Comparison of ENCODE assay signal across 12 mouse cellular contexts in genomic region chr2:173977236-173978053, GRCm38 (mm10).
DNase-seq lines count a peak whose midpoint lies in the region; ATAC-seq lines count a peak whose summit lies in the region.
"Had no signal": no experiment of that assay in that cellular context is flagged by ENCODE, and none has a peak within 500 bp of the region (broad histone marks: within the 10 kb centered on the region; RNA-seq: fewer than 3 reads in every experiment).

No protein-coding gene starts in this region.

- no peaks in the 10 kb centered on the region for H3K27me3 ChIP-seq in lung, embryonic 15.5 days
- no peaks in the 10 kb centered on the region for H3K27me3 ChIP-seq in intestine, embryonic 15.5 days (replicated peaks)
- H3K27me3 ChIP-seq in limb, embryonic 10.5 days (ENCODE audit: low read depth, poor library complexity, severe bottlenecking) = no peaks in the 10 kb centered on the region
- H3K27me3 ChIP-seq in stomach, embryonic 15.5 days (replicated peaks) = no peaks in the 10 kb centered on the region

- WGBS in lung, embryonic 15.5 days = 26% methylated on average over 12 of the region's 12 CpGs
- WGBS in intestine, embryonic 15.5 days = 22% methylated on average over 12 of the region's 12 CpGs
- WGBS in limb, embryonic 10.5 days = 12% methylated on average over 12 of the region's 12 CpGs
- WGBS in stomach, embryonic 15.5 days = 28% methylated on average over 12 of the region's 12 CpGs

- no peaks in the 10 kb centered on the region; the same call in 1 of the 2 replicates for H3K9me3 ChIP-seq in lung, embryonic 15.5 days
- H3K9me3 ChIP-seq in intestine, embryonic 15.5 days = no peaks in the 10 kb centered on the region
- no peaks in the 10 kb centered on the region; the same call in 1 of the 2 replicates for H3K9me3 ChIP-seq in limb, embryonic 10.5 days (replicated peaks)
- H3K9me3 ChIP-seq in stomach, embryonic 15.5 days = no peaks in the 10 kb centered on the region

- no peak overlapping the region for H3K9ac ChIP-seq in lung, embryonic 15.5 days
- H3K9ac ChIP-seq in intestine, embryonic 15.5 days = no peak overlapping the region
- no peak overlapping the region for H3K9ac ChIP-seq in stomach, embryonic 15.5 days

- no peaks in the 10 kb centered on the region for H3K36me3 ChIP-seq in lung, embryonic 15.5 days
- H3K36me3 ChIP-seq in intestine, embryonic 15.5 days = no peaks in the 10 kb centered on the region
- H3K36me3 ChIP-seq in limb, embryonic 10.5 days = no peaks in the 10 kb centered on the region
- H3K36me3 ChIP-seq in stomach, embryonic 15.5 days = no peaks in the 10 kb centered on the region

- H3K4me3 ChIP-seq in lung, embryonic 15.5 days = no peak overlapping the region
- H3K4me3 ChIP-seq in intestine, embryonic 15.5 days (replicated peaks) = no peak overlapping the region
- H3K4me3 ChIP-seq in limb, embryonic 10.5 days = no peak overlapping the region
- H3K4me3 ChIP-seq in stomach, embryonic 15.5 days (replicated peaks) = no peak overlapping the region

- H3K4me2 ChIP-seq in lung, embryonic 15.5 days = no peak overlapping the region
- peak overlapping the region; percentile 42 for H3K4me2 ChIP-seq in intestine, embryonic 15.5 days (replicated peaks)
- 0 out of 2 replicates have a peak overlapping the region, but pooled peaks have one; percentile 17 for H3K4me2 ChIP-seq in stomach, embryonic 15.5 days

- DNase-seq in lung, postnatal 14 days = no peak
- peak; percentile 41 for DNase-seq in limb, embryonic 10.5 days (ENCODE audit: low spot score)
- DNase-seq in adrenal gland, postnatal 4 days (ENCODE audit: low spot score in 2 of 2) = no peak
- no peak for DNase-seq in cerebellum, adult 8-10 months
- DNase-seq in gastrocnemius, adult 18-20 months (ENCODE audit: low spot score) = no peak
- DNase-seq: cerebellum, adult 9-10 months; gastrocnemius, postnatal 25 days; heart, postnatal 14 days; lung, postnatal 10 days had no signal

- 0 out of 2 replicates have a peak, but pooled peaks cover 8% of the 10 kb centered on the region for H3K4me1 ChIP-seq in lung, embryonic 15.5 days
- 0 out of 2 replicates have a peak, but pooled peaks cover 10% of the 10 kb centered on the region for H3K4me1 ChIP-seq in intestine, embryonic 15.5 days (replicated peaks)
- peaks cover 32% of the 10 kb centered on the region for H3K4me1 ChIP-seq in limb, embryonic 10.5 days
- peaks cover 10% of the 10 kb centered on the region; the same call in 1 of the 2 replicates for H3K4me1 ChIP-seq in stomach, embryonic 15.5 days

- no peak for ATAC-seq in lung, embryonic 15.5 days (ENCODE audit: borderline replicate concordance, extremely low read depth, low FRiP score, low TSS enrichment)
- peak; percentile 60 for ATAC-seq in intestine, embryonic 15.5 days
- ATAC-seq in stomach, embryonic 15.5 days (ENCODE audit: insufficient read depth, low FRiP score, low read depth) = peak; percentile 59; the same call in 1 of the 2 replicates

- peak overlapping the region; percentile 38 for H3K27ac ChIP-seq in lung, embryonic 15.5 days
- peak overlapping the region; percentile 78 for H3K27ac ChIP-seq in intestine, embryonic 15.5 days
- peak overlapping the region; percentile 63 for H3K27ac ChIP-seq in limb, embryonic 10.5 days
- peak overlapping the region; percentile 82 for H3K27ac ChIP-seq in stomach, embryonic 15.5 days
